Mouse (Mus musculus) left cerebral cortex, postnatal 36 days (tissue): ENCODE data around the gene Myh9. TPM values are rescaled to one million over a fixed set of nuclear protein-coding genes. Genes with fewer than 3 reads are reported as not detected.
A peak's percentile ranks its signal among the peaks of the same experiment; 100 is the strongest.

Source experiments
- DNase-seq, 2 experiments: peaks; one replicate each; pipeline ENCODE4 v3.0.0; 2021 to 2022; ENCODE audit warnings: low spot score in 2 of 2, mixed read lengths in 1 of 2
- intact Hi-C: fragments of 180-260 bp; cut with DNase I; formaldehyde crosslinking; loops from one replicate; pipeline ENCODE4 v1.15.1; 2025
- total RNA-seq, 2 experiments: library from RNA; stranded (reverse); gene quantifications; 2 replicates each; pipeline ENCODE4 v1.2.3; 2021

Gene Myh9
- total RNA-seq, 2 experiments from 2014 or later, result 58.0 to 77.6 TPM

- intact Hi-C loops, result no loop called here
- DNase-seq, result no peak
Measured at GRCm38 (mm10) chr15:77797609-77798411, 44.2 kb downstream of the Myh9 start.

GRCm38 (mm10) chr15:77796409-77797035 lies 45.5 kb downstream of the Myh9 start:
- intact Hi-C loops, result no loop called here
- no peak for DNase-seq

- intact Hi-C loops, result no loop called here
- no peak for DNase-seq
Measured at GRCm38 (mm10) chr15:77794908-77795356, 47.0 kb downstream of the Myh9 start.

- intact Hi-C loops, result no loop called here
Measured at GRCm38 (mm10) chr15:77794138-77794907, 47.7 kb downstream of the Myh9 start.

GRCm38 (mm10) chr15:77793554-77793953 lies 48.4 kb downstream of the Myh9 start:
- intact Hi-C loops, result no loop called here
- DNase-seq, result peak; percentile 61 to 68

More at GRCm38 (mm10) chr15:77794138-77794907, 47.7 kb downstream of the Myh9 start:
- DNase-seq, result no peak

- no peak for DNase-seq
- intact Hi-C loops, result no loop called here
Measured at GRCm38 (mm10) chr15:77793094-77793493, 48.9 kb downstream of the Myh9 start.

GRCm38 (mm10) chr15:77792056-77792455 lies 49.9 kb downstream of the Myh9 start:
- DNase-seq, result no peak
- intact Hi-C loops, result no loop called here

GRCm38 (mm10) chr15:77790656-77791405 lies 51.1 kb downstream of the Myh9 start:
- DNase-seq, result no peak
- intact Hi-C loops, result no loop called here

GRCm38 (mm10) chr15:77789186-77789585 lies 52.8 kb downstream of the Myh9 start:
- intact Hi-C loops, result loop anchor here (10.0 kb wide), 1 partner anchor 646 kb away; no protein-coding TSS in a partner anchor
- DNase-seq, result no peak

- DNase-seq, result no peak
- intact Hi-C loops, result loop anchor here (10.0 kb wide), 1 partner anchor 646 kb away; no protein-coding TSS in a partner anchor
Measured at GRCm38 (mm10) chr15:77788356-77788755, 53.6 kb downstream of the Myh9 start.

GRCm38 (mm10) chr15:77785807-77786206 lies 56.2 kb downstream of the Myh9 start:
- intact Hi-C loops, result loop anchor here (2.0 to 10.0 kb wide), 2 partner anchors 55 to 649 kb away; no protein-coding TSS in a partner anchor
- DNase-seq, result no peak

- intact Hi-C loops, result loop anchor here (2.0 to 10.0 kb wide), 2 partner anchors 57 to 651 kb away; no protein-coding TSS in a partner anchor
- peak; percentile 82 to 83 for DNase-seq
Measured at GRCm38 (mm10) chr15:77784039-77784824, 57.7 kb downstream of the Myh9 start.

GRCm38 (mm10) chr15:77782449-77783014 lies 59.4 kb downstream of the Myh9 start:
- intact Hi-C loops, result loop anchor here (10.0 kb wide), 1 partner anchor 652 kb away; no protein-coding TSS in a partner anchor
- DNase-seq, result no peak

GRCm38 (mm10) chr15:77775186-77775963 lies 66.6 kb downstream of the Myh9 start:
- intact Hi-C loops, result loop anchor here (2.0 kb wide), 1 partner anchor 137 kb away; no protein-coding TSS in a partner anchor
- DNase-seq, result peak; percentile 62 to 68

GRCm38 (mm10) chr15:77774303-77774702 lies 67.7 kb downstream of the Myh9 start:
- intact Hi-C loops, result loop anchor here (2.0 kb wide), 1 partner anchor 138 kb away; no protein-coding TSS in a partner anchor
- no peak for DNase-seq

GRCm38 (mm10) chr15:77773099-77773915 lies 68.7 kb downstream of the Myh9 start:
- intact Hi-C loops, result no loop called here
- no peak for DNase-seq
